Mouse (Mus musculus): ENCODE measurements around the gene Dusp16. TPM values are rescaled to one million over a fixed set of nuclear protein-coding genes. Genes with fewer than 3 reads are reported as not detected.

The Dusp16 gene
- polyA plus RNA-seq, 1 experiment from 2014 or later, result 14.9 TPM

DNA sequence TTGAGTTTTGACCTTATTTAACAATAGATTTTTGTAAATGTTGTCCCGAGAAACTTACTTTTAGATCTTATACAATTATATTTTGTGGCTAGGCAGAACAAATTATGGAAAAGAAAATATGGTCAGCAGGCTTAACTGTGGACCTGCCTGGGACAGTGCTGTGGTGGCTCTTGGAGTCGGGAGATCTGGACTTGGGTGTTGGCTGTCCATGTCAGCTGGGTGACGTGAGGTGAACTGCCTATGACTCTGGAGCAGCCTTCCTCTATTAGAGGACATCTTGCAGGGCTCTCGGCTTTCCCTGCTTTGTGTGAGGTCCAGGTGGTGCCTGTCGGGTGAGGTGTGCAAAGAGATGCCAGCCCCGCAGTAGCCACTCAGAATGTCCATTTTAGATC is 91.2 kb downstream of the Dusp16 start:
- ATAC-seq (replicated peaks; ENCODE audit: extremely low read depth, insufficient read depth, low FRiP score), result no peak
- Histone ChIP-seq H3K4me2 (ENCODE audit: low read depth, low read length) (no peak overlapping the region), H3K27ac (ENCODE audit: low read length) (no peak overlapping the region), H3K4me1 (ENCODE audit: control insufficient read depth, insufficient read depth, low read length) (peaks cover 8% of the 10 kb centered on the region; the same call in 1 of the 2 replicates), H3K36me3 (ENCODE audit: control insufficient read depth, insufficient read depth) (no peaks in the 10 kb centered on the region), H3K9ac (ENCODE audit: low read length) (no peak overlapping the region), H3K27me3 (ENCODE audit: control insufficient read depth, insufficient read depth, low read length) (no peaks in the 10 kb centered on the region), H3K9me3 (replicated peaks; ENCODE audit: control insufficient read depth, low read length) (no peaks in the 10 kb centered on the region), H3K4me3 (ENCODE audit: low read length) (no peak overlapping the region)
- 77% methylated on average over 6 of the region's 6 CpGs for WGBS

DNA sequence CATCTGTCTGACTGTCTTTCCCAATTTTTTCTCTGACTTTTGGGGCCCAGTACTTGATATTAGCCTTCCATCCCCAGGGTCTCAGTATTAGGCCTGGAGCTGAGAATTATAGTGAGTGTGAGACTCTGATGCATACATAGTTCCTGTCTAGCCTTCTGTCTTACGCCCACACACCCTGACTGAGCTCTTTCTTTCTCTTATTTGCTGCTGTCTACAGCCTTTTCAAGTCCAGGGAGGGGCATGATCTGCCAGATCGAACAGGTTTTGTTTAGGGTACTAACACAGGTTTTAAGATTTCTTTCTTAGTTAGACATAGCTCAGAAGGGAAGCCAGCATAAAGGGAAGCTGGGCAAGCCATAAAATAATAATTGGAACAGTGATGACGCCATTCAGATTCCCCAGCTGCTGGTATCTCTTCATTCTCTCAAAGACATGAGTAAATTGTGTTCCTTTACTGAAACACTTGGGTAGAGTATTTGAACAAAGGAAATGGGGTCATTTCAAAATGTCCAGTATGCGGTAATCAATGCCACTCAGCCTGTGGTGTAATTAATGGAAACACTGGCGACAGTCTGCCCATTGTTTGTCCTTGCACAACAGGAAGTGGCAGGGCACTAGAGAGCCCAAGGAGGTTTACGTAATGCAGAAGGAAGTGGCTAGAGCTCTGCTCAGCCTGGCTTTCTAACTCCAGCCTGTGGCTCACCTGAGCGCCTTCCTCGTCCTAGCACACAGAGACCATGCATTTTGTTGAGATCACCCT is 91.8 kb downstream of the Dusp16 start:
- ATAC-seq (replicated peaks; ENCODE audit: extremely low read depth, insufficient read depth, low FRiP score), result peak; percentile 32; the same call in 1 of the 2 replicates

DNA sequence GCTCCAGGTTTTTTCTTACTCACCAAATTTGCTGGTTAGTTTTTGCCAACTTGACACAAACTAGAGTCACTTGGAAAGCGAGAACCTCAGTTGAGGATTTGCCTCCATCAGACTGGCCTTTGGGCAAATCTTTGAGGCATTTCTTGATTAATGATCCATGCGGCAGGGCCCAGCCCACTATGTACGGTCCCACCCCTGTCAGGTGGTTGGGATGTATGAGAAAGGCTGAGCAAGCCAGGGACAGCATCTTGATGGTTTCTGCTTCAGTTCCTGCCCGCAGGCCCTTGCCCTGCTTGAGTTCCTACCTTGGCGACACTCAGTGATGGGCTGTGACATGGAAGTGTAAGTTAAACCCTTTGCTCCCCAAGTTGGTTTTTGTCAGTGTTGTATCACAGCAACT is 94.2 kb downstream of the Dusp16 start:
- Histone ChIP-seq H3K4me2 (ENCODE audit: low read depth, low read length) (no peak overlapping the region), H3K27me3 (ENCODE audit: control insufficient read depth, insufficient read depth, low read length) (no peaks in the 10 kb centered on the region), H3K9ac (ENCODE audit: low read length) (no peak overlapping the region), H3K27ac (ENCODE audit: low read length) (no peak overlapping the region), H3K9me3 (replicated peaks; ENCODE audit: control insufficient read depth, low read length) (no peaks in the 10 kb centered on the region), H3K4me3 (ENCODE audit: low read length) (no peak overlapping the region), H3K36me3 (ENCODE audit: control insufficient read depth, insufficient read depth) (no peaks in the 10 kb centered on the region), H3K4me1 (ENCODE audit: control insufficient read depth, insufficient read depth, low read length) (peaks cover 8% of the 10 kb centered on the region; the same call in 1 of the 2 replicates)
- ATAC-seq (replicated peaks; ENCODE audit: extremely low read depth, insufficient read depth, low FRiP score), result no peak
- 96% methylated on average over 5 of the region's 5 CpGs for WGBS

More for the DNA sequence above, 91.8 kb downstream of the Dusp16 start:
- WGBS, result 69% methylated on average over 8 of the region's 8 CpGs
- H3K9ac ChIP-seq (ENCODE audit: low read length), result no peak overlapping the region
- H3K27ac ChIP-seq (ENCODE audit: low read length), result peak overlapping the region; percentile 29
- no peak overlapping the region for H3K4me2 ChIP-seq (ENCODE audit: low read depth, low read length)
- H3K27me3 ChIP-seq (ENCODE audit: control insufficient read depth, insufficient read depth, low read length), result no peaks in the 10 kb centered on the region
- H3K36me3 ChIP-seq (ENCODE audit: control insufficient read depth, insufficient read depth), result no peaks in the 10 kb centered on the region
- H3K9me3 ChIP-seq (replicated peaks; ENCODE audit: control insufficient read depth, low read length), result no peaks in the 10 kb centered on the region
- no peak overlapping the region for H3K4me3 ChIP-seq (ENCODE audit: low read length)
- H3K4me1 ChIP-seq (ENCODE audit: control insufficient read depth, insufficient read depth, low read length), result peaks cover 8% of the 10 kb centered on the region; the same call in 1 of the 2 replicates

DNA sequence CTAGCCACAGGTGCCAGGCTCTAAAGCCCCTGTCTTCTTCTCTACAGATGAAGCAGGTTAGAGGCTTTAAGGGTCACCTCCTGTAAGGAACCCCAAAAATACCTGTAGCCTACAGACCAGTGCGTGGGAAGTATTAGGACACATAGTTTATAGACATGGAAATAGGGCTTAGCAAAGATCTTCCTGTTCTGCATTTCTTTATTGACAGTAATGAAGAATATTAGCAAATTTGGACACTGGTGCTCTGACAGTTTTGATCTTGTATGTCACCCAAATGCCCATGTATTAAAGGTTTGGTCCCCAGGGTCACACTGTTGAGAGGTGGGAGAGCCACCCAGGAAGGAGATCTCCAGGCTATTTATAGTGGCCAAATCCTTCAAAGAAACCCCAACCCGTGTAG is 95.9 kb downstream of the Dusp16 start:
- H3K4me1 ChIP-seq (ENCODE audit: control insufficient read depth, insufficient read depth, low read length), result peaks cover 8% of the 10 kb centered on the region; the same call in 1 of the 2 replicates
- no peak overlapping the region for H3K9ac ChIP-seq (ENCODE audit: low read length)
- H3K9me3 ChIP-seq (replicated peaks; ENCODE audit: control insufficient read depth, low read length), result no peaks in the 10 kb centered on the region
- H3K27ac ChIP-seq (ENCODE audit: low read length), result no peak overlapping the region
- no peak for ATAC-seq (replicated peaks; ENCODE audit: extremely low read depth, insufficient read depth, low FRiP score)
- no peaks in the 10 kb centered on the region for H3K27me3 ChIP-seq (ENCODE audit: control insufficient read depth, insufficient read depth, low read length)
- no peak overlapping the region for H3K4me2 ChIP-seq (ENCODE audit: low read depth, low read length)
- H3K4me3 ChIP-seq (ENCODE audit: low read length), result no peak overlapping the region
- no peaks in the 10 kb centered on the region for H3K36me3 ChIP-seq (ENCODE audit: control insufficient read depth, insufficient read depth)
- WGBS, result 54% methylated on average over 2 of the region's 2 CpGs

DNA sequence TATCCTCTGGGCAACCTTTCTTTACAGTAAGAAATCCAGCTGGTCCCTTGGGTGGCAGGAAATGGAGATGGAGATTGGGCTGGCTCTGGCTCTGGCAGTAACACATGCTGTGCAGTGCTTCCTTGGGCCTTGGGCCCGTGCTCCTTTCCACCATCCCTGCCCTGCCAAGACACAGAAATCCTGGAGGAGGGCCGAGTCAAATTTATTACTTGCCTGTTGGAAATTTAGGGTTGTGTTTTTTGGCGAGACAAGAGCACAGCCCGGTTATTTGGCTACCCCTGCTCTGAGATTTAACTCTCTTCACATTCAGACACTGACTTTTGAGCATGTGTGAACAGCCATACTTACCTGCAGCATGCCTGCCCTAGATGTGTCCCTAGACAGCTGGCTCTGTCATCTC is 96.3 kb downstream of the Dusp16 start:
- no peak overlapping the region for H3K9ac ChIP-seq (ENCODE audit: low read length)
- H3K36me3 ChIP-seq (ENCODE audit: control insufficient read depth, insufficient read depth), result no peaks in the 10 kb centered on the region
- H3K4me1 ChIP-seq (ENCODE audit: control insufficient read depth, insufficient read depth, low read length), result peaks cover 8% of the 10 kb centered on the region; the same call in 1 of the 2 replicates
- H3K4me2 ChIP-seq (ENCODE audit: low read depth, low read length), result no peak overlapping the region
- no peaks in the 10 kb centered on the region for H3K9me3 ChIP-seq (replicated peaks; ENCODE audit: control insufficient read depth, low read length)
- no peaks in the 10 kb centered on the region for H3K27me3 ChIP-seq (ENCODE audit: control insufficient read depth, insufficient read depth, low read length)
- no peak overlapping the region for H3K27ac ChIP-seq (ENCODE audit: low read length)
- ATAC-seq (replicated peaks; ENCODE audit: extremely low read depth, insufficient read depth, low FRiP score), result no peak
- no peak overlapping the region for H3K4me3 ChIP-seq (ENCODE audit: low read length)
- 59% methylated on average over 4 of the region's 4 CpGs for WGBS

DNA sequence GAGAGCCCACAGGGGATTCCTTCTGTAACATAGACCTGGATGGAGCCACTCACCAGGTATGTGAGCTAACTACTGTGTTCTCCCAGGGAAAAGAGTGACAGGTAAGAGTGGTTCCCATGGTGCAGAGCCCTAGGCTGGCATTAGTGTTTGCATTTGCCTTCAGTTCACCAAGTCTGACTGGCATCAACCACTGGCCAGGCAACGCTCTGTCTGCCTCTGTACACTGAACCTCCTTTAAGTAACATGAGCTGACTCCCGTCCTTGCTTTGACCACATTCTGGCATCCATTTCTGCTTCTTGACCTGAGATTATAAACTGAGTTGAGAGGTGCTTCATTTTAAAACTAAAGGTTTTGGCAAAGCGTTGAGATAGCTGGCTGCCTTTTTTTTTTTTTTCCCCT is 96.8 kb downstream of the Dusp16 start:
- H3K4me2 ChIP-seq (ENCODE audit: low read depth, low read length), result no peak overlapping the region
- no peaks in the 10 kb centered on the region for H3K27me3 ChIP-seq (ENCODE audit: control insufficient read depth, insufficient read depth, low read length)
- peak overlapping the region; percentile 31; the same call in 1 of the 2 replicates for H3K27ac ChIP-seq (ENCODE audit: low read length)
- 75% methylated on average over 3 of the region's 3 CpGs for WGBS
- H3K4me1 ChIP-seq (ENCODE audit: control insufficient read depth, insufficient read depth, low read length), result peaks cover 8% of the 10 kb centered on the region; the same call in 1 of the 2 replicates
- H3K9ac ChIP-seq (ENCODE audit: low read length), result no peak overlapping the region
- H3K36me3 ChIP-seq (ENCODE audit: control insufficient read depth, insufficient read depth), result no peaks in the 10 kb centered on the region
- H3K9me3 ChIP-seq (replicated peaks; ENCODE audit: control insufficient read depth, low read length), result no peaks in the 10 kb centered on the region
- no peak for ATAC-seq (replicated peaks; ENCODE audit: extremely low read depth, insufficient read depth, low FRiP score)
- H3K4me3 ChIP-seq (ENCODE audit: low read length), result no peak overlapping the region

DNA sequence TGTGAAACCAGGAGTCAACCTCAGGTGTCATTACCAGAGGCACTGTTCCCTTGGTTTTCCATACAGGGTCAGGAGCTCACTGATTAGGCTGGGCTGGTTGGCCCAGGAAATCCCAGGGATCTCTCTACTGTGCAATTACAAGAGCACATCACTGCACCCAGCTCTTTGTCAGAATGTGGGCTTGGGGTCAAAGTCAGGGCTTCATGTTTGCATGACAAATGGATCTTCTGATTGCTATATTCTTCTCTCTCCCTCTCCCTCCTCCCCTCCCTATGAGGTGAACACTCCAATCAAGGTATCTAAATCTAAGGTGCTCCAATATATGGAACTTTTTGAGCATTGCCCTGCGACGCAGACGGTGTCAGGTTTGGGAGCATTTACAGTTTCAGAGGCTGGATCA is 97.4 kb downstream of the Dusp16 start:
- H3K36me3 ChIP-seq (ENCODE audit: control insufficient read depth, insufficient read depth), result no peaks in the 10 kb centered on the region
- 98% methylated on average over 3 of the region's 3 CpGs for WGBS
- no peak overlapping the region for H3K9ac ChIP-seq (ENCODE audit: low read length)
- ATAC-seq (replicated peaks; ENCODE audit: extremely low read depth, insufficient read depth, low FRiP score), result no peak
- no peak overlapping the region for H3K4me2 ChIP-seq (ENCODE audit: low read depth, low read length)
- no peaks in the 10 kb centered on the region for H3K27me3 ChIP-seq (ENCODE audit: control insufficient read depth, insufficient read depth, low read length)
- no peak overlapping the region for H3K4me3 ChIP-seq (ENCODE audit: low read length)
- no peaks in the 10 kb centered on the region for H3K9me3 ChIP-seq (replicated peaks; ENCODE audit: control insufficient read depth, low read length)
- H3K4me1 ChIP-seq (ENCODE audit: control insufficient read depth, insufficient read depth, low read length), result peaks cover 8% of the 10 kb centered on the region; the same call in 1 of the 2 replicates
- H3K27ac ChIP-seq (ENCODE audit: low read length), result no peak overlapping the region

DNA sequence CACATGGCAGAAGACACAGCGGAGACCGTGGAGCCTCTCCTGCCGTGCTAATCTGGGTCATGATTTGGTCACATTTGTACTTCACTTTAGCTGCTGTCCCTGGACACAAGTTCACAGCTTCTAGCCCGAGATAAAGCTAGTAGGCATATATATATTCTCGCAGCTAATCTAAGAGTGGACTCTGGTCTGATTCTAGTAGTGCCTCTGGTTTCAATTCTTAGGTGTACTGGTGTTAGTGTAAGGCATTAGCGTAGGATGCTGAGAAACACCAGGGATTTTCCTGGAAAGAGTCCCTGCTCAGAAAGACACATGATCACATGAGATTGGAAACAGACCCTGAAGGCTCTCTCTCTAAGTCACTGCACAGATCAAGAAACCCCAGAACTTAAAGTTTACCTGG is 97.9 kb downstream of the Dusp16 start:
- peaks cover 8% of the 10 kb centered on the region; the same call in 1 of the 2 replicates for H3K4me1 ChIP-seq (ENCODE audit: control insufficient read depth, insufficient read depth, low read length)
- no peaks in the 10 kb centered on the region for H3K9me3 ChIP-seq (replicated peaks; ENCODE audit: control insufficient read depth, low read length)
- H3K9ac ChIP-seq (ENCODE audit: low read length), result no peak overlapping the region
- ATAC-seq (replicated peaks; ENCODE audit: extremely low read depth, insufficient read depth, low FRiP score), result no peak
- 75% methylated on average over 6 of the region's 6 CpGs for WGBS
- no peak overlapping the region for H3K4me2 ChIP-seq (ENCODE audit: low read depth, low read length)
- H3K27ac ChIP-seq (ENCODE audit: low read length), result no peak overlapping the region
- no peaks in the 10 kb centered on the region for H3K36me3 ChIP-seq (ENCODE audit: control insufficient read depth, insufficient read depth)
- no peaks in the 10 kb centered on the region for H3K27me3 ChIP-seq (ENCODE audit: control insufficient read depth, insufficient read depth, low read length)
- no peak overlapping the region for H3K4me3 ChIP-seq (ENCODE audit: low read length)

DNA sequence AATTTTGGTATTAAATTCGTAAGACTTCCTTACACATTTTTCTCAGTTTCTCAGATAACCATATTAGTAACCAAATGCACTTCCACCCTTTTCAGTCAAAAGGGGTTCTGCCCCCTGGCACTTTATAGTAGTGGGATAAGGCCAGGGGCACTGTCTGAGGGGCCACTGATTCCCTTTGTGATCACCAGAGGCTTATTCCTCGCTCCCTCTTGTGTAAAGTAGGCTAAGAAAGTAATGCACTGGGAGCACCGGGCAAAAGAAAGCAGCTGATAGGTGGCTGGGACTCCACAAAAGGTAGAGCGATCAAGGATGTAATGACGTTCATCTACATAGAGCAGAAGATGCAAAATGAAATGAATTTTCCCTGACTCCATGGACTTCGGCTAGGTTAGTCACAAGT is 106.9 kb downstream of the Dusp16 start:
- Histone ChIP-seq H3K36me3 (ENCODE audit: control insufficient read depth, insufficient read depth) (0 out of 2 replicates have a peak, but pooled peaks cover 2% of the 10 kb centered on the region), H3K4me3 (ENCODE audit: low read length) (no peak overlapping the region), H3K4me2 (ENCODE audit: low read depth, low read length) (no peak overlapping the region), H3K9me3 (replicated peaks; ENCODE audit: control insufficient read depth, low read length) (no peaks in the 10 kb centered on the region), H3K27ac (ENCODE audit: low read length) (no peak overlapping the region), H3K9ac (ENCODE audit: low read length) (no peak overlapping the region), H3K27me3 (ENCODE audit: control insufficient read depth, insufficient read depth, low read length) (no peaks in the 10 kb centered on the region), H3K4me1 (ENCODE audit: control insufficient read depth, insufficient read depth, low read length) (no peaks in the 10 kb centered on the region)
- WGBS, result 88% methylated on average over 6 of the region's 6 CpGs
- no peak for ATAC-seq (replicated peaks; ENCODE audit: extremely low read depth, insufficient read depth, low FRiP score)

All from heart, embryonic 16.5 days (tissue).